Mouse (Mus musculus) cerebellum, adult 11-12 months (tissue): ENCODE results near the gene Krt18.
"Not testable (repeated sequence)": the region's sequence is repeated elsewhere in the genome, so short reads cannot be mapped to it uniquely, and the experiment has no call there.

Experiments used
- DNase-seq: peaks from one replicate; pipeline ENCODE4 v3.0.0; 2022

Krt18 gene

GRCm38 (mm10) chr15:102028040-102028439, at the start of gene Krt18:
Gene Krt18 (plus strand): TSS chr15:102028180.
- DNase-seq: no peak

- DNase-seq: no peak
Observed at GRCm38 (mm10) chr15:101980849-101981248, 47.1 kb upstream of the Krt18 start.

- no peak for DNase-seq
Observed at GRCm38 (mm10) chr15:101983315-101983948, 44.5 kb upstream of the Krt18 start.

DNA sequence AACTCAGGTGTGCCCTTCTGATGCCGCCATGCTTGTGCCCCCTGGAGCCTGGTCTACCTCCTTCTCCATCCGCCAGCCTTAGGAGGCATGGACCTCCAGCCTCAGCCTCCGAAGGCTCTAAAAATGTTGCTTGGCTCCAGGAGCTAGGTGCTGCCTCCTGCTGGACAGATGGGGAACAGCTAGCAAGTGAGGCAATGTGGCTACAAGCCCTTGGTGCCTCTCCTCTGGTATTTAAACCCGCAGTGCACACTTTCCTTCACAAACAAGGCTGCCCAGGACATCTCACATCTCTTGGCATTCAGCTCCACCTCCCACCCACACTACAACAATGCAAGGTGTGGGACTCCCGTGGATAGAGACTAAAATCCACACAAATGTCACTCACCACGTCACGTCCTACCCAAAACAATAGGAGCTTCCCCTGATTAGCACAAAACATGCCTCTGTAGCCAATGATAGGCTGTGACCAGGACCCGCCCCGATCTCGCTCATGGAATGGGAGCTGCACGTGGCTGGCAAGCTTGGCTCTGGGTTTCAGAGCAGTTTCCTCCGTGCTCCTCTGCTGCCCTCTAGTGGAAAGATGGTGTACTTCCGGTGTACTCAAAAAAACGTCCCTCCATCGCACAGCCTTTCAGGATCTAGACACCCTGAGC, 43.9 kb upstream of the Krt18 start:
- DNase-seq: peak; percentile 76

GRCm38 (mm10) chr15:101984746-101985145, 43.2 kb upstream of the Krt18 start:
- no peak for DNase-seq

- DNase-seq: peak; percentile 56
Observed at GRCm38 (mm10) chr15:101988119-101988518, 39.9 kb upstream of the Krt18 start.

- DNase-seq: no peak
Observed at GRCm38 (mm10) chr15:101988714-101989113, 39.3 kb upstream of the Krt18 start.

GRCm38 (mm10) chr15:101990946-101991345, 37.0 kb upstream of the Krt18 start:
- DNase-seq: no peak

DNA sequence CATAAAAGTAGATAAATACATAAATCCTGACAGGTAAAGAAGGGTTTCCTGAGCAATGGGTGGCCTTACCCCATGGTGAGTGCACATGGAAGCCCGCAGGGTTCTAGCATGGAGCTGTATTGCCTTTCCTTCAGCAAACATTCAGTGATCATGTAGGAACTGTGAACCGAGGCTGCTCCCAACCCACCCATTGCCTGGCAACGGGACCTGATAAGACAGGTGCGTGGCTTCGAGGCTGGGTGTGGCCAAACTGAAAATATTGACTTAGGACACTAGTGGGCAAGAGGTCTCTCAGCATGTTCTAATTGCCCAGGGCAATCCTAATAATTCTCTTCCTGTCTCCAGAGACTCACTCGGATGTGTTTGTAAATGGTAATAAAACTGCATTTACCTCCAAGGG, 33.6 kb upstream of the Krt18 start:
- no peak for DNase-seq

GRCm38 (mm10) chr15:101995484-101996236, 32.3 kb upstream of the Krt18 start:
- no peak for DNase-seq

DNA sequence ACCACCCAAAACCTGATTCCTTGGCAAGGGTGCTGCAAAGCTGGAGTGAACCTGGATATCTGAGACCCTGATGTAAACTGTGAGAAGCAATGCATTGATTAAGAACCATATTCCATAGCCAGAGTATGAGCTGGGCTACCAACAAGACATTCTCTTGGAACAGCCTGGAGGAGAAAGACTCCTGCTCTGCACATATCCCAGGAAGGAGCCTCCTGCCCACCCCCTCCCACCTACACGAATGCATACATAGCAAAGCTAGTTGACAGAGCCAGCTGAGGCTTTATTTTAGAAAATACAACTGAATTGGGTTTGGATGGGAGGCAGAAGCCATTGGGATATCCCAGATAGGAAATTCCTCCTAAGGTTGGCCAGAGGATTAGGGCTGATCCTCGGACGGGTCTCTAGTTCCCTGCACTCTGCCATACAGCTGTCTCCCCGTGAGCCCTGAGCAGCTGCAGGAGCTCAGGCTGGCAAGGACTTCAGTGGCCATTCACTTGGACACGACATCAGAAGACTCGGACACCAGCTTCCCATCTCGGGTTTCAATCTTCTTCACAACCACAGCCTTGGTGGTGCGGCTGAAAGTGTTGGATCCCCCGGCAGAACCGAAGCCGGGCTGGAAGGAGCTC, 31.4 kb upstream of the Krt18 start:
- not testable (repeated sequence) for DNase-seq

DNA sequence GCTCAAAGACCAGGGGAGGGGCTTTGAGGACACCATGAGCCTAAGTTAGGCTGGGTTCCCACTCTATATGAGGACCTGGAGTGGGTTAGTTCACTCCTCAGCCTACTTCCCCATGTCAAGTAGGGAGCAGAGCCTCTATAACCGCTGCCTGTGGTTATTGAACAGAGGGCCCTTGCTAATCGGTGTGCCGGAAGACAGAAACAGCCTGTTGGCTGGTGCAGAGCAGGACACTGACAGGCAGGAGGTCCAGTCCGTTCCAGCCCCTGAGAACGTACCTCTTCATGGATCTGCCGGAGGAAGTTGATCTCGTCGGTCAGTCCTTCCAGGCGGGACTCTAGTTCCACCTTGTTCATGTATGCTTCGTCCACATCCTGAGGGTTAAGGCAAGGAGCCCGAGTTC, 28.8 kb upstream of the Krt18 start:
- DNase-seq: no peak

GRCm38 (mm10) chr15:101999676-102000335, 28.2 kb upstream of the Krt18 start:
- DNase-seq: no peak

GRCm38 (mm10) chr15:102002646-102003488, 25.1 kb upstream of the Krt18 start:
- no peak for DNase-seq

DNA sequence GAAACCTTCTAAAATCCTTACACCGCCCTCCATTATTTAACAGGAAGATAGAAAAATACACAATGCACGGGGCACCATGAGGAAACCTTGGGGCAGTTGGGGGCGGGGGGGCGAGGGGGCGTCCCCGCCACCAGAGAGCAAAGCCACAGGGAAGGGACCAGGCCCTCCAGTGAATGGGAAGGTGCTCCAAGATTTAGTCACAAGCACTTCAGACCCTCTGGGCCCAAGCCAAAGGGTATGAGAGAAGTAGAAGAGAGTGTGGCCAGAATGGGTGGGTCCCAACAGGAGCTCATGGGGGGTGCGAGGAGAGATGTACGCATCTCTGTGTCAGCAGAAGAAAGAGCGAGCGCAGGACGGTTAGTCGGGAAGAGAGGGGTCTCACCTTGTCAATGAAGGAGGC, 24.5 kb upstream of the Krt18 start:
- DNase-seq: no peak

GRCm38 (mm10) chr15:102004189-102004588, 23.8 kb upstream of the Krt18 start, which contains the start of gene Krt8:
Gene Krt8 (minus strand): TSS chr15:102004482.
- DNase-seq: no peak

- DNase-seq: no peak
Observed at GRCm38 (mm10) chr15:102005290-102005689, 22.7 kb upstream of the Krt18 start.

DNA sequence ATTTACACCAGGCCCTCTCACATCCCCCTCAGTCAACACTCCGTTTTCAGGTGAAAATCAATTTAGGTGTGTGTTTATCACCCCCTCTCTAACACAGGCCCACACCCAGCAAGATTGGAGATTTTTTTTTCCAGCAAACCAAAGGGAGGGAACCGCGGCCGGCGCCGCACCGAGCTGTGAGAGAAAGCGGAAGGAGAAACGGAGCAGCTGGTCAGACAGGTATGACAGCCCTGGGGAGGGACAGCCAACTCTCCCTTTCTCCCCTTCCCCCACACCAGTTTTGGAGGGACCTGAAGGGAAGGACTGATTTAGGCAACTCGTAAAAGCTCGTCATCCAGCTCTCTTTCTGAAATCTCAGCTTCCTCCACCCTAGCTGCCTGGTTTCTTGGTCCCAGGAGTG, 21.7 kb upstream of the Krt18 start:
- no peak for DNase-seq

DNA sequence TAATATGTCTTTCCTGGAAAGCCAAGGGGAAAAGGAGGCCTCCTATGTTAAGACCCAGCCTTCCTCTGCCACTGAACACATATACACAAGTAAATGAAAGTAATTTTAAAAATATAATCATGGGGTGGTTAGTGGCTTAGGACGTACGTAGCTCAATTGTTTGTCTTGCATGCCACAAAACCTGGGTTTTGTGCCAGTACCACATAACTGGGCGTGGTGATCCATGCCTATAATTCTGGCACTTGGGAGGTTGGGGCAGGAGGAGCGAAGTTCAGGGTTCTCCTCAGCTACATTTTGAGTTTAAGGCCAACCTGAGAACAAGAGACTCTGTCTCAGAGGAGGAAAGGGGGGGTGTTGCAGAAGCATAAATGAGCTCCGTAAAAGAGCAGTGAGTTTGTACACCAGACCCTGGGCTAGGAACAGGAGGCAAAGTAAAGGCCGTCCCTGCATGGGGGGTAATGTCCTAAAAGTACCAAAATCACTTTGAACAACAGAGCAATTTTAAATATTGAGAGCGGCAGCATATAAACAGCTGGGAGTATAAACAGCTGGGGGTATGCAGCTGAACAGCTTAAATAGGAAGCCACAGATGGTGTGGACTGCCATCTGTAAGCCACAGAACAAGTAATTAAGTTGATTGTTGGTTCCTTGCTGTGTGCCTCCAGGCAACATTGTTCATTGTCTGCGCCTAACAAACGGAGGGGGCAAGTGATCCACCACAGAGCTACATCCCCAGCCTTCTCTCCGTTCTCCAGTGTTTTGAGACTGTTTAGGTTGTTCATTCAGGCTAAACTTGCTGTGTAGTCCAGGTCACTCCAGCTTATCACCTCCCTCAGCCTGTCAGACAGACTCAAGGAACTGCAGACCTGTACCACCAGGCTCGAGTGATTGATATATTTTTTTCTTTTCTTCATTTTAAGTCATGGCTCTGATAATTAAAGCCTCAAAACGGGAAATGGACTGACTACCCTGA, 20.6 kb upstream of the Krt18 start:
- DNase-seq: no peak

GRCm38 (mm10) chr15:102010569-102011245, 17.3 kb upstream of the Krt18 start:
- no peak for DNase-seq
